Mouse (Mus musculus): ENCODE measurements around the gene Lonp2.

DNA sequence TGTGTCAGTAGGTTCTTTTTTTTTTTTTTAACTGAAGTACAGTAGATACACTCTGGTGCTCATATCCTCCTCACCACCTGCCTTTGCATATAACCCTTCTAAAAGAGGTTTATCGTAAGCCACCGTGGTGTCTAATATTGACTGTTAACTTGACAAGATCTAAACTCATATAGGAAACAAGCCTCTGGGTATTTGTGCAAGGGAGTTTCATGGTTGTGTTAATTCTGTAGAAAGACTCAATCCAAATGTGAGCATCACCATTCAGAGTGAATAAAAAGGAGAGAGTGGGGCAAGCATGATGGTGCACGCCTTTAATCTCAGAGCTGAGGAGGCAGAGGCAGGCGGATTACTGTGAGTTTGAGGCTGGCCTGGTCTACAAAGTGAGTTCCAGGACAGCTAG, 20.8 kb downstream of the Lonp2 start:
- no peak for TF ChIP-seq GATA1 (IDR thresholded peaks at IDR 0.05; ENCODE audit: borderline replicate concordance, low read length)
- no peak for TF ChIP-seq CTCF (IDR thresholded peaks at IDR 0.05; ENCODE audit: low read depth, low read length)
- TF ChIP-seq POLR2AphosphoS5 (IDR thresholded peaks at IDR 0.05; ENCODE audit: insufficient replicate concordance, low read depth, low read length) = no peak
